Mouse (Mus musculus): ENCODE measurements around the gene Sox4. TPM values are rescaled to one million over a fixed set of nuclear protein-coding genes. Genes with fewer than 3 reads are reported as not detected.

Sox4 gene
- polyA plus RNA-seq (2016; fragmentation: Nextera tagmentation; extraction: Ambion mirVana): 53.9 and 72.0 TPM in 2 replicates

DNA sequence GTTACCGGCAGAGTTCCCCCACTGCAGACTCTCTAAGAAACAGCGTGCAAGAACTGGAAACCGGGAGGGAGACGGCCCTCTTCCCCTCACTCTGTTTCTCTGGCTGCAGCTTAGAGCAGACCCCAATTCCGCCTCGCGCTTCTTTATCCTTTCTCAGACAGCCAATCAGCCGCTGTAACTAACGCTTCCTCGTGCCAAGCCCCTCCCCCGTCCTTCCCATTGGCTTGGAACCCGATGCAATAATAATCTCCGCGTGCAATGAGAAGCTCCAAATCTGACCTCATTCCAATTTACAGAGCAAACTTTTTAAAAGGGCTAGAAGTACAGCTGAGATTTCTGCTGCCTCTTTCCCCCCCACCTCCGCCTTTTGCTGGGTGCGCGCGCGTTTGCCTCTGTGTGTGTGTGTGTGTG, at the start of gene Sox4:
Gene Sox4, minus strand, starts transcription at position 133 of the 411 bp plus-strand sequence.
- H3K4me1 ChIP-seq: peaks cover 27% of the 10 kb centered on the region
- peak within 1 kb of the TSS; percentile 99 for H3K4me3 ChIP-seq
- H3K27ac ChIP-seq: peak within 1 kb of the TSS; percentile 99
- H3K36me3 ChIP-seq: peaks cover 17% of the 10 kb centered on the region
- H3K27me3 ChIP-seq (ENCODE audit: low read depth, poor library complexity, severe bottlenecking): no peaks in the 10 kb centered on the region
- peak; percentile 93 for DNase-seq (ENCODE audit: low spot score)
- WGBS: under 1% methylated on average over 19 of the region's 19 CpGs
- H3K9me3 ChIP-seq (replicated peaks): no peaks in the 10 kb centered on the region

DNA sequence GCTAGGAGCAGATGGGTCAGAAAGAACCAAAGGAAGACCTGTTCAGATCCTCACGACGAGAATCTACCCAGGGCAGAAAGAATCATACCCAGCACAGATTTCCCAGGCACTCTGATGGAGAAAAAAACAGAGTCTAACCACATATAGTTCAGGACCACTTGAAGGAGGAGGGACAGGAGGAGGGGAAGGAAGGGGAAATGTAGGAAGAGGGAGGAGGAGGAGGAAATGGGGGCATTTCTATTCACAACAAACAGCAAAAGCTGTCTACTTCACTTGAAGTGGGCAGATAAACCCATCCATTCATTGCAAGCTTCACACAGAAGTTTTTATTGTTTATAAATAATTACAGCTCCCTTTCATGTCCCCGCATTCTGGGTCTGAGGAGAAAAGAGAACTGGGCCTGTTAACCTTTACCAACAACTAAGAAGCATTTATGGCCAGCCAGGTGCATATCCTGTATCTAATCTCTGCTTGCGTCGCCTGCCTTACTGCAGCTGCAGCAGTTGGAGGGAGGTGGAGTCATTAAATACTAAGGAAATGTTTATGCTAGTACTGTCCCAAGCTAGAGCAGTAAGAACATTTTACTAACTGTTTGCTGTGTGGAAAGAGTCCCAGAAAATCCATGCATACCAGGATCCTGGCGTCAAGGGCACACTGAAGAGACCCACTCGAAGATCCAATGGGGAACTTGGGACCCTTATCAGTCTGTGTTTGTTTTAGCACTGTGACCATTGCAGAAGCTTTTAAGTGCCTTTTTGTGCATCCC, 38.6 kb upstream of the Sox4 start:
- 44% methylated on average over 7 of the region's 7 CpGs for WGBS
- Histone ChIP-seq H3K9me3 (replicated peaks) (no peaks in the 10 kb centered on the region), H3K27me3 (ENCODE audit: low read depth, poor library complexity, severe bottlenecking) (no peaks in the 10 kb centered on the region), H3K36me3 (no peaks in the 10 kb centered on the region), H3K4me3 (no peak overlapping the region), H3K27ac (peak overlapping the region; percentile 2; the same call in 1 of the 2 replicates), H3K4me1 (peaks cover 22% of the 10 kb centered on the region)
- no peak for DNase-seq (ENCODE audit: low spot score)

DNA sequence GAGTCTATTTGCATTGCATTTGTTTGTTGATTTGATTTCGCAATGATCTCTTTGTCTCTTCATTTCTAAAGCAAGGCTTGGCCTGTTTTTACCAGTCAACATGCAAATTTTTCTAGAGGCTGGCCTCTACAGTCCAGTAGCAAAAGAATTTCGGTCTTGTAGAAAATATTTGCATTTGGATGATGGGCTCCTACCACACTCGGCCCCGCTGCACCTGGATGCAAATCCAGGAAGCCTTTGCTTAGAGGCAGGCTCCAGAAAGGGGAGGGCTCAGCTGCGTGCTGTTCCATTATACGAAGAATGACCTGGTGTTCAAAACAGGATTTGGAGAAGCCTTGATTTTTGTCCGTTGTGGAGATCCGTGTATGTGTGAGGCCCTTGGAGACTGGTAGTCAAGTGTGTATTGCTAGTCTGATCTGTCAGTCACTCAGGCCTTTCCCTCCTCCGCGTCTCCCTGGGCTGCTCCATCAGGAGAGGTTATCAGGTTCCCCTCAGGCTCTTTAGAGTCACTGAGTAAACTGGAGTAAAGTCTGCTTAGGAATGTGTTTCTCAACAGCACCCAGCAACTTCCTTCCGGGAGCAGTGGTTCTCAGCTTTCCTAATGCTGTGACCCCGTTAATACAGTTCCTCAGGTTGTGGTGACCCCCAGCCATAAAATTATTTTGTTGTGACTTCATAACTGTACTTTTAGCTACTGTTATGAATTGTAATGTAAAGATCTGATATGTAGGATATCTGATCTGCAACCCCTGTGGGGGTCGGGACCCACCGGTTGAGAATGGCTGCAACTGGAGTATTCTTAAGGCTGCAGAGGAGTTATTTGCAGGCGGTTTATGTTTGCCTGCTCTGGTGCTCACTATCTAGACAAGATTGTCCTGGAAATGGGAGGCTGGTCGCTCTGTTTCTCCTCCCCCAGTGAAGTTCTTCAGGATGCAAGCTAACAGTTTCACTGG, 35.5 kb upstream of the Sox4 start:
- H3K4me3 ChIP-seq: no peak overlapping the region
- H3K27me3 ChIP-seq (ENCODE audit: low read depth, poor library complexity, severe bottlenecking): no peaks in the 10 kb centered on the region
- peaks cover 22% of the 10 kb centered on the region for H3K4me1 ChIP-seq
- peak overlapping the region; percentile 50; the same call in 1 of the 2 replicates for H3K27ac ChIP-seq
- WGBS: 48% methylated on average over 16 of the region's 16 CpGs
- no peak for DNase-seq (ENCODE audit: low spot score)
- no peaks in the 10 kb centered on the region for H3K9me3 ChIP-seq (replicated peaks)
- no peaks in the 10 kb centered on the region for H3K36me3 ChIP-seq

DNA sequence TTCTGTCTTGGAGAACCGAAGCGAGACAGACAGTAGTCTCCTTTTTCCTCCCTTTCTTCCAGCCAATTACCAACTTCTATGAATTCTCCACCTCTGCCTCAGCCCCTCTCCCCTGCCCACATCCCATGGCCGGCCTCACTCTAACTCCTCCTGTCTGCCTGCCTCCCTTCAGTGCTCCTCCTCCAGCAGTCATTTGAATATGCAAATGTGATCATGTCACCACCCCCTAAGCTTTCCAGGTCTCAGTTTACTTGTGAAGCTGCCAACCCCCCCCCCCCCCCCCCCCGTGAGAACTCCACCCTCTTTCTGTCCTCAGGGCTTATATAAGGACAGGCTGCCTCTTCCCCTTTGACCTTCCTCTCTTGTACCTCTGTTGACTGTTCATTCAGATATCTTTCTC, 27.2 kb upstream of the Sox4 start:
- H3K36me3 ChIP-seq: no peaks in the 10 kb centered on the region

DNA sequence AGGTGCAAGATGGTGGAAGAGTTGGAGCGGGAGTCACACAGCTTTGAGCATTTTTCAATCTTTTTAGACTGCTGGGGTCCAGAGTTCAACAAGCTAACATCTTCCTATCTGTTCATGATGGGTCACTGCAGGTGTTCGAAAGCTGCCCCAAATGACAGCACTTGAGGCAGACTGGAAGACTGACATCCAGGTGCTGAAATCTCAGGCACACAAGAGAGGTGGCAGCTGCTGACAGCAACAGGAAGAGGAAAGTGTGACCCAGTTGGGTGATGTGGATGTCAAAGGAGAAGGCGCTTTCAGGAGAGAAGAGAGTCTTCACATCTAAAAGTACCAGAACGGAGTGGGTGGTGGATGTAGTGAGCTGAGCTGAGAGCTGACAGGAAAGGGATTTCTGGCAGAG, 21.5 kb upstream of the Sox4 start:
- no peak for DNase-seq (ENCODE audit: low spot score)
- Histone ChIP-seq H3K36me3 (no peaks in the 10 kb centered on the region), H3K4me3 (no peak overlapping the region), H3K27ac (no peak overlapping the region), H3K4me1 (no peaks in the 10 kb centered on the region), H3K9me3 (replicated peaks) (no peaks in the 10 kb centered on the region), H3K27me3 (ENCODE audit: low read depth, poor library complexity, severe bottlenecking) (no peaks in the 10 kb centered on the region)
- 89% methylated on average over 4 of the region's 4 CpGs for WGBS

More for the DNA sequence above, 27.2 kb upstream of the Sox4 start:
- 61% methylated on average over 4 of the region's 4 CpGs for WGBS
- Histone ChIP-seq H3K9me3 (replicated peaks) (no peaks in the 10 kb centered on the region), H3K4me1 (no peaks in the 10 kb centered on the region), H3K27me3 (ENCODE audit: low read depth, poor library complexity, severe bottlenecking) (no peaks in the 10 kb centered on the region), H3K27ac (no peak overlapping the region), H3K4me3 (no peak overlapping the region)
- DNase-seq (ENCODE audit: low spot score): no peak

DNA sequence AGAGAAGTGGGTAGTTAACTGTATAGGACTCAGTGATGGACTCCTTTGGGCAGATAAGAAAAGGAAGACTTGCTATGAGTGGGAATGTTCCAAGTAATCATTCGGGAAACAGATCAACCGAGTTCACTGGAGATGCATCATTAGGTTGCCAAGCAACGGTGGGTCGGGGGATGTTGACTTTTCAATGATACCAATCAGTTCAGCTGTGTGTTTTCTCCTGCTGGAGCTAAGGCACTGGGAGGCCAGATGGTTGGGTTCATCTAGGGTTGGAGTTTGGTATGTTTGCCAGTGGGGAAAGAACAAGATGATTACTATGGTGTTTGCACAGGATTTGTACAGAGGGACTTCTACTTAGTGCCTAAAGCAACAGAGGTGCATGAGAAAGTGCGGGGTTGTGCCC, 21.1 kb upstream of the Sox4 start:
- 77% methylated on average over 5 of the region's 5 CpGs for WGBS
- no peak for DNase-seq (ENCODE audit: low spot score)

DNA sequence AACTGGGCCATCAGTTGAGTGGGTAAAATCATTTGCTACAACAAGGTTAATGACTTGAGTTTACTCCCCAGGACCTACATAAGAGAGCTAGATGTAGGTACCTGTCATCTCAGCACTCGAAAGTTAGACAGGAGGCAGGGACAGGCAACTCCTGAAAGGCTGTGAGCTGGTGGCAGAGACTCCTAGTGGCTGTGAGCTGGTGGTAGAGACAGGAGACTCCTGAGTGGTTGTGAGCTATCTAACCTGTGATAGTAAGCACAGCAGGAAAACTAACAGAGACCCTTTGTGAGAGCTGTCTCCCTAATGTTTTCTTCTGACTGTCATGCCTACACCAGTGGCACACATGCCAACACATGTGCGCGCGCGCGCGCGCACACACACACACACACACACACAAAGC, 7.4 kb upstream of the Sox4 start:
- Histone ChIP-seq H3K27me3 (ENCODE audit: low read depth, poor library complexity, severe bottlenecking) (0 out of 2 replicates have a peak, but pooled peaks cover 4% of the 10 kb centered on the region), H3K27ac (no peak overlapping the region), H3K9me3 (replicated peaks) (no peaks in the 10 kb centered on the region; the same call in 1 of the 2 replicates), H3K36me3 (no peaks in the 10 kb centered on the region), H3K4me1 (peaks cover 27% of the 10 kb centered on the region), H3K4me3 (no peak overlapping the region)
- WGBS: 98% methylated on average over 8 of the region's 8 CpGs
- no peak for DNase-seq (ENCODE audit: low spot score)

More for the DNA sequence above, 21.1 kb upstream of the Sox4 start:
- no peak overlapping the region for H3K4me3 ChIP-seq
- no peaks in the 10 kb centered on the region for H3K9me3 ChIP-seq (replicated peaks)
- H3K36me3 ChIP-seq: no peaks in the 10 kb centered on the region
- no peaks in the 10 kb centered on the region for H3K4me1 ChIP-seq
- H3K27me3 ChIP-seq (ENCODE audit: low read depth, poor library complexity, severe bottlenecking): no peaks in the 10 kb centered on the region
- H3K27ac ChIP-seq: no peak overlapping the region

DNA sequence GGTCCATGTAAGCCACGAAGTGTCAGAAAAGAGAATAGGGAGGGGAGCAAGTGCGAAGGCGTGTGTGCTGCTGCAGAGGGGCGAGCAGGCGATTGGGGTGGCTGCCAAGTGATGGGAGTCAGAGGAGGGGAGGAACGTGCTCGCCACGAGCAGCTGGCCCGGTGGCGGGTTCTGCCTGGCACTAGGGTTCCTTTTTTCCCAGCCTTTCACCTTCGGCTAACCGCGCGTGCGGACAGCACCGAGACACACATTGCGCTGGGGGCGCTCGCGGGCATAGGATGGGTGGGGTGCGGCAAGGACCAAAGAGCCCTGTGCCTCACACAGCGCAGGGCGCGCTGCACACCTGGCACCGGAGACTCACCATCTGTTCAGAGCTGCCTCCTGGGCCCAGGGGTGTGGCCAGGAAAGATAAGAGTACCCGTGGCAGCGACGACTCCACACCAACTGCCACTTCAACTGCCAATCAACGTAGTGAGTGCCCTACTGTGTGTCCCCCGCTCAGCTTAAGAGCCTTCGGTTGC, 6.0 kb upstream of the Sox4 start:
- H3K36me3 ChIP-seq: no peaks in the 10 kb centered on the region
- peaks cover 30% of the 10 kb centered on the region for H3K4me1 ChIP-seq
- peak; percentile 85 for DNase-seq (ENCODE audit: low spot score)
- peak overlapping the region; percentile 72 for H3K4me3 ChIP-seq
- H3K27me3 ChIP-seq (ENCODE audit: low read depth, poor library complexity, severe bottlenecking): 0 out of 2 replicates have a peak, but pooled peaks cover 4% of the 10 kb centered on the region
- H3K9me3 ChIP-seq (replicated peaks): no peaks in the 10 kb centered on the region; the same call in 1 of the 2 replicates
- peak overlapping the region; percentile 87 for H3K27ac ChIP-seq
- 1% methylated on average over 31 of the region's 31 CpGs for WGBS

DNA sequence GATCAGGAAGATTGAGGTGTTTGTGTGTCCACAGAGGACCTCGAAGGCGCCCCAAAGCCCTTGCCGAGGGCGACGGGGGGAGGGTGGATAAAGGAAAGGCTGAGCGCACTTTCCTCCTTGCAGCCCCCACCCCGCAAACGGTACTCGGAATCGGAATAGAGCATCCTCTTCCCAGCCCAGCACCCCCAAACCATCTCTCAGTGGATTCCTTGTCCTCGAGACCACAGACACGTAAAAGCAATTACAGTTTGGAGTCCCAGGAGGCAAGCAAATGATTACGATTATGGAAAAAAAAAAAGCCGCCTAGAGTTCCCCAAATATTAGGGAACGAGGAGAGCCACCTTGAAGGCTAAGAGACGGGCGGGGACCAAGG, 5.5 kb upstream of the Sox4 start:
- Histone ChIP-seq H3K4me1 (peaks cover 34% of the 10 kb centered on the region), H3K27ac (peak overlapping the region; percentile 87), H3K27me3 (ENCODE audit: low read depth, poor library complexity, severe bottlenecking) (0 out of 2 replicates have a peak, but pooled peaks cover 4% of the 10 kb centered on the region), H3K36me3 (no peaks in the 10 kb centered on the region), H3K4me3 (peak overlapping the region; percentile 72), H3K9me3 (replicated peaks) (no peaks in the 10 kb centered on the region; the same call in 1 of the 2 replicates)
- DNase-seq (ENCODE audit: low spot score): no peak
- under 1% methylated on average over 17 of the region's 17 CpGs for WGBS

DNA sequence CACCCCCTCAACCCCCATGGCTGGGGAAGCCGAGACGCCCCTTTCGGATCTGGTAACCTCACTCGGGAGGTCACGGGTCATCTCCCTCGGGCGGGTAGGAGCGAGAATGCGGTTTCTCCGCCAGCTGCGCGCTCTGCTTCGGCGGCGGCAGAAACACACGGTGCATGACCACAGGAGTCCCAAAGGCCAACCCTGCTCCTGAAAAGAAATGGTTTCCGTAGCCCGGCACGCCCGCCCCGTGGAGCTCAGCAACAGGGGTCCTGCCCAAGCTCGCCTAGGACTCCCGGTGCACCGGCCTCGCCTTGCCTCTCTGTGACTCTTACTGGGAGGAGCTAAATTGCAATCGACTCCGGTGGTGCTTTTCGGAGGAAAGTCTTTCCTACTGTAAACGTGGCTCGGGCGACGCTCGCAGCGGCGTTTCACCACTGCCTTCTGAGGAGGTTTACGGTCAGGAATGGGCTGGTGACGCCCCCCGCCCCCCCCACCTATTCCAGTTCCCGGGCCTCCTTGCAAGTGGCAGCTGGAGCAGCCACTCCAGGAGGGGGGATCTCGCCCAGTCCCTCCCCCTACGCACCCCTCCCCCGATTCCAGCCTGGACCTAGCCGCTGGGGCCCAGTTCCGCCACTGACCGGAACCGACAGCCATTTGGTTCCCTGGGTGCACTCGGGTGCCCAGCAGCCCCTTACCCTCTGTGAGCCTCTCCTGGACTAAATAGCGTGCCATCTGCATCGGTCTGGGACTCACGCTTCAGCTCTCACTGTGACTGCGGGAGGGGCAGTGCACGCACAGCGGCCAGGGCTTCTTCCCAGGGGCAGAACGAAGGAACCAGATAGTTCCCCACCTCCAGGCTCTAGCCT, 4.9 kb upstream of the Sox4 start:
- Histone ChIP-seq H3K9me3 (replicated peaks) (no peaks in the 10 kb centered on the region; the same call in 1 of the 2 replicates), H3K4me3 (peak overlapping the region; percentile 72), H3K36me3 (no peaks in the 10 kb centered on the region), H3K4me1 (peaks cover 38% of the 10 kb centered on the region), H3K27ac (peak overlapping the region; percentile 87), H3K27me3 (ENCODE audit: low read depth, poor library complexity, severe bottlenecking) (0 out of 2 replicates have a peak, but pooled peaks cover 4% of the 10 kb centered on the region)
- peak; percentile 82 for DNase-seq (ENCODE audit: low spot score)
- WGBS: under 1% methylated on average over 54 of the region's 54 CpGs

DNA sequence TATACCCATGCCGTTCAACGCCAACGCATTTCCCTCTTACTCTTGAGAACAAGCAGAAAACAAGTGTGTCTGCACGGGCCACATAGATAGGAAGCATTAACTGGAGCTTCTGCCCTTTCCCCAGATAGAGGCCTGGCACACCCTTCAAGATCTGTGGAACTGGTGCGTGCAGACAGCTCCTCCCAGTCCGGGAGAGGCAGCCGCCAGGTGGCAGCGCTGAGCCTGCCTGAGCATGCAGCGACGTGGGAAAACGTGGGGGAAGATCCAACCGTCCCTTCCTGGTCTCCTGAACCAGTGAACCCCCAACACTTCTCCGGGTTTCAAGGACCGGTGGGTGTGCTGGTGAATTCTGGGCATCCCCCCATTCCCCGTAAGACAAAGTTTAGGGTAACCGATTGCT, 4.3 kb upstream of the Sox4 start:
- peaks cover 38% of the 10 kb centered on the region for H3K4me1 ChIP-seq
- WGBS: 3% methylated on average over 16 of the region's 16 CpGs
- no peaks in the 10 kb centered on the region; the same call in 1 of the 2 replicates for H3K9me3 ChIP-seq (replicated peaks)
- H3K27ac ChIP-seq: peak overlapping the region; percentile 87
- H3K36me3 ChIP-seq: no peaks in the 10 kb centered on the region
- peak; percentile 95 for DNase-seq (ENCODE audit: low spot score)
- peak overlapping the region; percentile 72 for H3K4me3 ChIP-seq
- 0 out of 2 replicates have a peak, but pooled peaks cover 4% of the 10 kb centered on the region for H3K27me3 ChIP-seq (ENCODE audit: low read depth, poor library complexity, severe bottlenecking)

All from limb, embryonic 10.5 days (tissue).